Mouse (Mus musculus): Measurements from ENCODE around the gene Arhgap35.

DNA sequence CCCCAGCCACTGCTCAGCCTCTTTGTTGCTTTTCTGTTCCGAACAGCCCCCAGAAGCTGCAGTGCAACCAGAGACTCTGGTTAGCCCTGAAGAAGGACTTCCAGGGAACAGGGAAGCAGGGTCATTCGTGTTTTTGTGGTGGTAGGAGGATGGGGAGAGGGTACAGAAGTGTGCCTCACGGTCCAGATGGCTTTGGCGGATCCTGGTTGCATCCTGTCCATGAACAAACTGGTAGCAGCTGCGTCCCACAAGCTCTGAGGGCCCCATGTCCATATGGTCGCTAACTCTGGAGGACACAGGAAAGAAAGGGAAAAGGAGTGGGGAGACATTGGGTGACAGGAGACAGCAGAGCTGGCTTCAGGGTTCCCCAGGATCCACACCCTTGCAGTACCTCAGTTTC, 153.6 kb downstream of the Arhgap35 start:
- TF ChIP-seq CTCF (IDR thresholded peaks at IDR 0.05; ENCODE audit: low read depth) (no peak), EP300 (optimal IDR thresholded peaks at IDR 0.05) (no peak)

All from stomach, postnatal 0 days (tissue).